Mouse (Mus musculus) adrenal gland, adult 18-20 months (tissue): ENCODE data around the gene Tnik. TPM values are rescaled to one million over a fixed set of nuclear protein-coding genes. Genes with fewer than 3 reads are reported as not detected.

Experiments used
- DNase-seq, 2 experiments: peaks; one replicate each; pipeline ENCODE4 v3.0.0; 2021 to 2022; ENCODE audit warnings: low spot score in 2 of 2
- microRNA-seq, 2 experiments: library from miRNA; unstranded; fragments of <30 nt; microRNA quantifications; one replicate each; pipeline ENCODE4 v1.2.0; 2021; ENCODE audit warnings: borderline number of aligned reads in 2 of 2
- total RNA-seq, 2 experiments: library from RNA; stranded (reverse); gene quantifications; 1 replicate in 1 of 2; 2 replicates in 1 of 2; pipeline ENCODE4 v1.2.3; 2021

Gene Tnik
- total RNA-seq, 2 experiments from 2014 or later, result 7.7 to 14.8 TPM

DNA sequence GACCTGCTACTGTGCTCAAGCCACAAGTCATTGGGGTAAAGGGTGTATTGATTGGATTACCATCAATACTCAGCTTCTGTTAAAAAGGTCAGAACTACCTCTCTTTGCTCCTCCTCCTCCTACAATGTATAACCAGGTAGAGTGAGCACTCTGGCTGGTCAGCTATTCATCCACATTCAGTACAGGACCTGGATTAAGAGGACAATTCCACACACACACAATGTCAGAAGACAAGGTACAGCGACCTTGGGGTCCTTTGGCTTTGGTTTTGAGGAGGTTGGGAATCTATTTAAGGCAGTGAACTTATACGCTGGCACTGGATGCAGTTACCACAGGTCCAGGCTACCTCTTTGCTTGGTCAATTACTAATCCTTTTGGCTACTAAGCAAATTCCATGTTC is 434.8 kb downstream of the Tnik start, which contains the start of gene Slc2a2:
Gene Slc2a2, plus strand, starts transcription at position 107 of the 400 bp plus-strand sequence.
- no peak for DNase-seq

- DNase-seq, result no peak
Measured at GRCm38 (mm10) chr3:28699601-28700000, 436.6 kb downstream of the Tnik start.

- DNase-seq, result no peak
Measured at GRCm38 (mm10) chr3:28705522-28706137, 442.6 kb downstream of the Tnik start.

- DNase-seq, result no peak
Measured at GRCm38 (mm10) chr3:28706736-28707135, 443.7 kb downstream of the Tnik start.

GRCm38 (mm10) chr3:28709740-28710139 is 446.7 kb downstream of the Tnik start:
- DNase-seq, result no peak

GRCm38 (mm10) chr3:28713913-28714698 is 451.1 kb downstream of the Tnik start:
- DNase-seq, result no peak

DNA sequence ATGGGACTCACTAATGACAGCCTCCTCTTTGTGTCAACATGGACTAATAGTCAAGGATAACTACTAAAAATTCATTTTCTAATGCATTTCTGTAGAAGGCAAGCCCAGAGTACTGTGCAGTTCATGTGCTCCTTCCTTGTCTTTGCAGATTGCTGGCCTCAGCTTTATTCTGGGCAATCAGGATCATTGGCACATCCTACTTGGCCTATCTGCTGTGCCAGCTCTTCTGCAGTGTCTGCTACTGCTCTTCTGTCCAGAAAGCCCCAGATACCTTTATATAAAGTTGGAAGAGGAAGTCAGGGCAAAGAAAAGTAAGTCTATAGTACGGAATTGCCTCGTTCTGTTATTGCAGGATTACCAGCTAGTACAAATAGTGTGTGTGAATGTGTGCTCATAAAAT is 455.5 kb downstream of the Tnik start:
- no peak for DNase-seq

DNA sequence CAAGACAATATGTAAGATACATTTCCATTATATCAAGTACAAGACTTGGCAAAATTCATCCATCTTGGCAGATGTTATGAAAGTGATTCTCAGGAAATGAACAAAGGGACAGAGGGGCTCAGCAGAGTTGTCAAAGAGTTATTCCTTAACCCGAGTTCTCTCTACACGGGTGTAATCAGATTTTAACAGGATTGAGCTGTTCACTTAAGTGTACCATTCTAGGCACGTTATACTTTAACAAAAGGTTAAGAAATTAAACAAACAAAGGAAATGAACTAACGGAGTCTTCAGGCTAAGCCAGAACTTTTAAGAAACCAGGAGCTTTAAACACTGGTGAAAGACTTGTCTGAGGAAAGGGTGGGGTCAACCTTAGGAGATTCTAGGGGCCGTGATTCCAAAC is 458.2 kb downstream of the Tnik start:
- no peak for DNase-seq

GRCm38 (mm10) chr3:28721838-28722237 is 458.8 kb downstream of the Tnik start:
- DNase-seq, result no peak

DNA sequence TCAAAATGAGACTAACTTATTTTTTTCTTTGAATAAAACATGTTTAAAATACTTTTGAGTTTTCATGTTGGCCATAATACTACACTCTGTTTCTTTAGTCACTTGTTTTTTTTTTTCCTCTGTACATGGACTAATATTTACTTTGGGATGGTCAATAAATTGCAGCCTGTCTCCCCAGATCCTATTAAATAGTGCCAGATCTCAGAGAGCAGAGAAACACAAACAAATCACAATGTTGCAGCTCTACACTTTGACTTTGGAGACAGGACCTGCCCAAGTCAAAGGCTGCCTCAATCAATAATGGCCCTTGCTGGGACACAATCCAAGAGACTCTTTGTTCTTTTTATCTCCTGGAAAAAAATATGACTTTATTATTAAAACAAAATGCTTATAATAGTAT is 459.5 kb downstream of the Tnik start:
- no peak for DNase-seq

DNA sequence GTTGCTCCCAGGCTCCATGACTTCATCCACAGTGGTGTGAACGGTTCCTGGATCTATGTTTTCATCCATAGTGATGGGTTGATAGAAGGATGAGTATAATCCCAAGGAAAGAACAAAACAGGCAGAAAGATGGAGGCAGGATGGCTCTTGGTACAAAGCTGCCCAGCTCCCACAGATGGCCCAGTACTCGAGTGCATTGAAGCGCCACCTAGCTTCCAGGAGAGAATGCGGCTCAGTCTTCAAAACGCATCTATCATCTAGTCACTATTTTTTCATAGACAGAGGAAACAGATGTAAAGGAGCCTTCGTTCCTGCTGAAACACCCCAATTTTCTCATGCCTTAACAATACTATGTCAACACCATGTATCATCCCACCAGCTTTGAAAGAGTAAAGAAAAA is 460.5 kb downstream of the Tnik start:
- DNase-seq, result no peak

- no peak for DNase-seq
Measured at GRCm38 (mm10) chr3:28725203-28725602, 462.2 kb downstream of the Tnik start.

Small RNA genes lying within 50 kb of the gene (microRNA-seq; reads per million reads assigned to microRNA genes)
- gene Mir466q, result 0 reads per million in 2 experiments
